12 mouse cellular contexts compared by ENCODE assay signal in genomic region chr12:95960505-95960871, GRCm38 (mm10).
DNase-seq lines count a peak whose midpoint lies in the region; ATAC-seq lines count a peak whose summit lies in the region.
"Had no signal": no experiment of that assay in that cellular context is flagged by ENCODE, and none has a peak within 500 bp of the region (broad histone marks: within the 10 kb centered on the region; RNA-seq: fewer than 3 reads in every experiment).

No protein-coding gene starts in this region.

- peaks cover 11% of the 10 kb centered on the region; the same call in 1 of the 2 replicates for H3K27me3 ChIP-seq in hindbrain, embryonic 15.5 days
- H3K27me3 ChIP-seq in hindbrain, embryonic 11.5 days (ENCODE audit: control insufficient read depth, insufficient read depth, low read length) = no peaks in the 10 kb centered on the region
- H3K27me3 ChIP-seq in forebrain, embryonic 14.5 days (replicated peaks; ENCODE audit: control insufficient read depth, insufficient read depth, low read length) = no peaks in the 10 kb centered on the region
- no peaks in the 10 kb centered on the region for H3K27me3 ChIP-seq in heart, embryonic 10.5 days (ENCODE audit: insufficient read depth, poor library complexity, severe bottlenecking)
- H3K27me3 ChIP-seq: liver, embryonic 12.5 days had no signal

- no peaks in the 10 kb centered on the region for H3K36me3 ChIP-seq in hindbrain, embryonic 15.5 days
- H3K36me3 ChIP-seq in hindbrain, embryonic 11.5 days (ENCODE audit: control insufficient read depth, insufficient read depth, low read length) = no peaks in the 10 kb centered on the region
- H3K36me3 ChIP-seq in forebrain, embryonic 14.5 days (ENCODE audit: control insufficient read depth, insufficient read depth, low read length) = no peaks in the 10 kb centered on the region
- H3K36me3 ChIP-seq in heart, embryonic 10.5 days = no peaks in the 10 kb centered on the region
- H3K36me3 ChIP-seq: liver, embryonic 12.5 days had no signal

- no peaks in the 10 kb centered on the region for H3K9me3 ChIP-seq in hindbrain, embryonic 15.5 days
- no peaks in the 10 kb centered on the region for H3K9me3 ChIP-seq in hindbrain, embryonic 11.5 days (ENCODE audit: control insufficient read depth, low read length)
- H3K9me3 ChIP-seq in forebrain, embryonic 14.5 days (replicated peaks; ENCODE audit: control insufficient read depth, low read length) = no peaks in the 10 kb centered on the region
- H3K9me3 ChIP-seq in heart, embryonic 10.5 days = no peaks in the 10 kb centered on the region
- H3K9me3 ChIP-seq: liver, embryonic 12.5 days had no signal

- 23% methylated on average over 3 of the region's 3 CpGs for WGBS in hindbrain, embryonic 15.5 days
- WGBS in hindbrain, embryonic 11.5 days = 40% methylated on average over 3 of the region's 3 CpGs
- 3% methylated on average over 3 of the region's 3 CpGs for whole genome bisulfite sequencing in forebrain, embryonic 14.5 days
- 55% methylated on average over 3 of the region's 3 CpGs for WGBS in heart, embryonic 10.5 days

- 0 out of 2 replicates have a peak, but pooled peaks have one; percentile 54 for ATAC-seq in hindbrain, embryonic 15.5 days (ENCODE audit: low FRiP score, low read depth)
- ATAC-seq in hindbrain, embryonic 11.5 days (ENCODE audit: low FRiP score) = no peak
- peak; percentile 89 for ATAC-seq in forebrain, embryonic 14.5 days
- ATAC-seq: liver, embryonic 12.5 days had no signal

- no peak overlapping the region for H3K4me3 ChIP-seq in hindbrain, embryonic 15.5 days
- H3K4me3 ChIP-seq in hindbrain, embryonic 11.5 days (ENCODE audit: low read depth, low read length) = no peak overlapping the region
- H3K4me3 ChIP-seq in forebrain, embryonic 14.5 days (ENCODE audit: low read depth, low read length) = no peak overlapping the region
- H3K4me3 ChIP-seq in heart, embryonic 10.5 days = no peak overlapping the region
- H3K4me3 ChIP-seq: liver, embryonic 12.5 days had no signal

- DNase-seq in hindbrain, embryonic 11.5 days (ENCODE audit: low spot score) = no peak
- peak; percentile 4 for DNase-seq in ES-CJ7 (ENCODE audit: low read depth, low spot score)
- DNase-seq in brain, adult 2 months (ENCODE audit: low read depth, low spot score) = peak; percentile 37
- DNase-seq in forebrain, embryonic 14.5 days (ENCODE audit: low spot score) = peak; percentile 85
- no peak for DNase-seq in thymus, postnatal 10 days (ENCODE audit: low spot score in 2 of 2)
- DNase-seq in adrenal gland, postnatal 10 days = no peak
- DNase-seq in heart, embryonic 10.5 days (ENCODE audit: low spot score) = no peak
- DNase-seq: adrenal gland, postnatal 36 days; cerebellum, adult 8-10 months; lung, postnatal 10 days had no signal

- H3K9ac ChIP-seq in hindbrain, embryonic 15.5 days = no peak overlapping the region
- no peak overlapping the region for H3K9ac ChIP-seq in hindbrain, embryonic 11.5 days (ENCODE audit: low read depth, low read length)
- no peak overlapping the region for H3K9ac ChIP-seq in forebrain, embryonic 14.5 days (ENCODE audit: low read length)
- H3K9ac ChIP-seq: liver, embryonic 12.5 days had no signal

- H3K4me1 ChIP-seq in hindbrain, embryonic 15.5 days (replicated peaks) = no peaks in the 10 kb centered on the region
- no peaks in the 10 kb centered on the region for H3K4me1 ChIP-seq in hindbrain, embryonic 11.5 days (replicated peaks; ENCODE audit: control insufficient read depth, insufficient read depth, low read length)
- H3K4me1 ChIP-seq in forebrain, embryonic 14.5 days (ENCODE audit: control insufficient read depth, insufficient read depth, low read length) = no peaks in the 10 kb centered on the region; the same call in 1 of the 2 replicates
- H3K4me1 ChIP-seq in heart, embryonic 10.5 days = no peaks in the 10 kb centered on the region
- H3K4me1 ChIP-seq: liver, embryonic 12.5 days had no signal

- no peak overlapping the region for H3K4me2 ChIP-seq in hindbrain, embryonic 15.5 days
- H3K4me2 ChIP-seq in hindbrain, embryonic 11.5 days (replicated peaks; ENCODE audit: low read depth, low read length) = no peak overlapping the region
- no peak overlapping the region for H3K4me2 ChIP-seq in forebrain, embryonic 14.5 days (ENCODE audit: low read length)
- H3K4me2 ChIP-seq: liver, embryonic 12.5 days had no signal

- H3K27ac ChIP-seq in hindbrain, embryonic 15.5 days (replicated peaks) = no peak overlapping the region
- H3K27ac ChIP-seq in hindbrain, embryonic 11.5 days (ENCODE audit: low read depth, low read length) = no peak overlapping the region
- H3K27ac ChIP-seq in forebrain, embryonic 14.5 days (ENCODE audit: low read depth, low read length) = no peak overlapping the region
- no peak overlapping the region for H3K27ac ChIP-seq in heart, embryonic 10.5 days
- H3K27ac ChIP-seq: liver, embryonic 12.5 days had no signal

Comparison
In these comparisons a context has a peak if more than half of its experiments do, and no peak if none do; other contexts are left out.
1. DNase-seq: peak in ES-CJ7 (single experiment), brain, adult 2 months (single experiment) and forebrain, embryonic 14.5 days (single experiment); none in hindbrain, embryonic 11.5 days (single experiment), thymus, postnatal 10 days (0 of 2), adrenal gland, postnatal 10 days (single experiment) and heart, embryonic 10.5 days (single experiment).